Mouse (Mus musculus) bone marrow macrophage, adult 2 months (primary cell): ENCODE data around the gene Timm50. TPM values are rescaled to one million over a fixed set of nuclear protein-coding genes. Genes with fewer than 3 reads are reported as not detected.
A peak's percentile ranks its signal among the peaks of the same experiment; 100 is the strongest.

Source experiments
- H3K27ac ChIP-seq: 2 replicates; pipeline ENCODE4 v1.5.1; 2012; ENCODE audit warnings: low read depth, low read length; ENCODE audit not compliant: insufficient read depth
- H3K4me1 ChIP-seq: 2 replicates; pipeline ENCODE4 v1.6.1; 2012; ENCODE audit warnings: low read length; ENCODE audit not compliant: control insufficient read depth, insufficient read depth
- H3K4me3 ChIP-seq: 2 replicates; pipeline ENCODE4 v1.5.1; 2012; ENCODE audit warnings: mild to moderate bottlenecking, low read length, moderate library complexity; ENCODE audit not compliant: insufficient read depth
- CTCF ChIP-seq: IDR thresholded peaks from 2 replicates; pipeline ENCODE4 v1.5.1; 2012; ENCODE audit warnings: low read depth, mild to moderate bottlenecking, low read length, moderate library complexity
- POLR2A ChIP-seq: IDR thresholded peaks from 2 replicates; pipeline ENCODE4 v1.6.1; 2012; ENCODE audit warnings: mild to moderate bottlenecking, low read depth, low read length, borderline replicate concordance
- polyA plus RNA-seq: library from polyadenylated mRNA; stranded (reverse); fragments of >200 nt; gene quantifications from 2 replicates; pipeline ENCODE4 v1.2.4, GENCODE M21; 2012; ENCODE audit not compliant: missing spikeins, insufficient read depth, insufficient read length

Timm50 gene
- polyA plus RNA-seq, 1 experiment, result 31.6 TPM

DNA sequence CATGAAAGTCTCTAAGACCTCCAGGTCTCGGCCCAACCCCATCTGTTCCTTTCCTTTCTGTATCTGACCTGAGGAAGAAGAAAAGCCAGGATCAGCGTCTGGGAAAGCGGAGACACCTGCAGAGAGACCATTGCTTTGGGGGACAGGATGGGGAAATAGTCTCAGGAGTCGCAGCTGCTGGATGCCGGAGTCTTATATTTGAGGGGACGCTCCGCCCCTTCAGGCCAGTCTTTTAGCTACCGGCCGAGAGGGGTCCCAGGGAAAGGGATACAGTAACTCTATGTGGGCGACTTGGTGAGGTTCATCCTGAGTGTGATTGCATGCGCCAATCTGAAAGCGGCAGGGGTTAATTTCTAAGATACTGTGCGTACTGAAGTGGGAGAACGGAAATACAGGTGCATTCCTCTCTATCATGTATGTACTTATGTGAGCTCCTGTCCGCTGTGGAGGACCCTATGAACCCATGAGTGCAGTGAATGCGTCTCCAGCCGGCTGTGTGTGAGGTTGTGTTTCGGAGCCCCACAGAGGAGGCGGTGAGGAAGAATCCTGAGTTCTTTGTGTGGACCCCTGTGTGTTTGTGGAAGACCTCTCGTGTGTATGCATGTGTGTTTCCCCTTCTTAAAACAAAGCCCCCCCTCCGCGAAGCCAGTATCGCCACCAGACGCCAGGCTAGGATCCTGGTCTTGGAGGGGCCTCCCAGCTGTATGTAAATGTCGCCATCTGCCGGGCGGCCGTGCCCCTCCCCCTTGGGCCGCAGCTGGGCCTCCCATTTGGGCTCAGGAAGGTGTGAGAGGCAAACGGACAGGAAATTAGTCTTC, 10.0 kb downstream of the Timm50 start, which contains the start of gene Dll3:
TSS of gene Dll3 (minus strand) at position 623 of the 818 bp plus-strand sequence.
- peak; percentile 38; the same call in 1 of the 2 replicates for TF ChIP-seq CTCF
- no peak for TF ChIP-seq POLR2A
- H3K4me1 ChIP-seq, result no peaks in the 10 kb centered on the region
- H3K27ac ChIP-seq, result no peak within 1 kb of the TSS
- H3K4me3 ChIP-seq, result peak within 1 kb of the TSS; percentile 25

DNA sequence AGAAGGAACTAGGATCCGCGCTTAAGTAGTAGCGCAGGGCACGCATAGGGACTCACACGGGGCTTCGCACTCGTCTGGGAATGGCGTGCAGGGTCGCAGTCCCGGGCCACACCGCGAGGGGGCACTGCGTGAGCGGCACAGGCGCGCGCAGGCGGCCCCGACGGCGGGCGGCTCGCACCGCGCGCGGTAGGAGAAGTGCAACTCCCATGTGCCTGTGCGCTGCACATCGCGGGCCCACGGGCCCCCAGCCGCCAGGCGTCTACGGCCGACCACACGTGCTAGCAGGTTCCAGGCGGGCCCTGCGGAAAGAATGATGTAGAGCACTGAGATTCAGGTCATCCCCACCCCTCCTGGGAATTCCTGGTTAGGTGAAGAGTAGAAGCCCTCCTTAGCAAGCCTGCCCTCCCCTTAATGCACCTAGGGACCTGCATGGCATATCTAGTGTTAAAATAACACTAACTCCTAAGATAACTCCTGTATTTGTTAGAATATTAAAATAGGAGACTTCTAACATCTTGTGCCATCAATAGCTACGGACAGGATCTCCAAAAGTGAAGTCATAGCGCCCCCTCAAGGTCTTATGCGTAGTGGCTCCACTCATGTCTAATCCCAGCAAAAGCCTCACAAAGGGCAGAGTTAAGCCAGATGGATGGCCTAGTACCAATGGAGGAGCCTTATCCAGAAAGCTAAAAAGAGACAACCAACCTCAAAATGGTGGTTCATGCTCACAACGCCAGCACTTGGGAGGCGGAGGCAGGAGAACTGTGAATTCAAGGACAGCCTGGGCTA, 12.8 kb downstream of the Timm50 start:
- no peak overlapping the region for H3K27ac ChIP-seq
- H3K4me1 ChIP-seq, result no peaks in the 10 kb centered on the region
- TF ChIP-seq CTCF, result no peak
- no peak for TF ChIP-seq POLR2A
- H3K4me3 ChIP-seq, result no peak overlapping the region

DNA sequence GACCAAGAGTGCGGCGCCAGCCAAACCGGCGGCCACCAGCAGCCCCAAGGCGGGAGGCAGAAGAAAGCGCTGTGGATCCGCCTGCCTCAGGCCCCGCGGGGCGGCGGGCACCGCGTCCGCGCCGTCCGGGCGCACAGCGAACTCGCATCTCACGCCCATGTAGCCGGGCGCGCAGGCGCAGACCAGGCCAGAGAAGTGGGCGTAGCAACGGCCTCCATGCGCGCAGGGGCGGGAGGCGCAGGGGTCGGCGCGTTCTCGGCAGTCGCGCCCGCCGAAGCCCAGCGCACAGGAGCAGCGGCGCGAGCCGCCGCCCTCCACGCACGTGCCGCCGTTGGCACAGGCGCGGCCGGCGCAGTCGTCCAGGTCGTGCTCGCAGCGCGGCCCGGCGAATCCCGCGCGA, 17.4 kb downstream of the Timm50 start:
- H3K4me3 ChIP-seq, result peak overlapping the region; percentile 54
- no peak overlapping the region for H3K27ac ChIP-seq
- no peaks in the 10 kb centered on the region for H3K4me1 ChIP-seq
- no peak for TF ChIP-seq POLR2A
- no peak for TF ChIP-seq CTCF

DNA sequence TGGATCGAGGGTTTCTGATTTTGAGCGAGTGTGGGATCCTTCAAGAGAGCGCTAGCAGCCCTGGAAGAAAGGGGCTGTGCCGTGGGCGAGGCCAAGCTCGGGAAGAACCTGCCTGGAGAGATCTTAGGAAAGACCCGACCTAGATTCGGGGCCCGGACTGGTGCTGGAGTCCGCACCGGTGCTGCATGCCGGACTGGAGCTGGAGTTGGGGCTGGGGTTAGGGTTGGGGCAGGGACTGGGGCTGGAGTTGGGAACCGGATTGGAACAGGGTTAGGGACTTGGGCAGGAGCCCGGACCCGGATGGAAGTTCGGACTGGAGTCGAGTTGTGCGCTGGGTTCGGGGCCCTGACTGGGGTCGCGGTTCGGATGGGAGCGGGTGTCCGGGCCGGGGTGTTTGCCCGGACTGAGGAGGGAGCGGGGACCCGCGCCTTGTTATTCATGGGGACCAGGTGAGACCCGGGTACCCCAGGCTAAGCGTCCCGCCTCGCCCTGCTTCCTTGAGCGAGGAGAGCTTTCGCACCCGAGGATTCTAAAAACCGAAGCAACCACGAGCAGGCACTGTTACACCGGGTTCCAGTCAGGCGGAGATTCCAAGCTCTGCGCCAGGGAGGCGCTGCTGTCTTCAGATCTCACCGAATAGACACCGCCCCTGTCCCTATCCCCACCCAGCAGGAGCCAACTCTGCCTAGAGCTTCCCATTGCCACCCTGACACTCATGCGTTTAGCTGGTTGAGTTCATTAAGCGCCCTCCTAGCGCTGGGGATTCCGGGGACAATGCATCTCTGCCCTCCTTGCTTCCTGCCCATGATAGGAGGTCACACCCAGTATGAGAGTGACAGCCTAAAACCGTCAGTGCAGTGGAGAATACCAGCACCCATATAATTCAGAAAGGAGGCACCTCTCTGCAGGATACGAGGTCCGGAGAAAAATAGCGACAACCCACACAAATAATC, 21.0 kb downstream of the Timm50 start, which contains the start of gene Selenov:
TSS of gene Selenov (minus strand) at position 549 of the 953 bp plus-strand sequence.
- Histone ChIP-seq H3K4me1 (no peaks in the 10 kb centered on the region), H3K4me3 (no peak within 1 kb of the TSS), H3K27ac (no peak within 1 kb of the TSS)
- TF ChIP-seq CTCF (no peak; the same call in 1 of the 2 replicates), POLR2A (no peak)

DNA sequence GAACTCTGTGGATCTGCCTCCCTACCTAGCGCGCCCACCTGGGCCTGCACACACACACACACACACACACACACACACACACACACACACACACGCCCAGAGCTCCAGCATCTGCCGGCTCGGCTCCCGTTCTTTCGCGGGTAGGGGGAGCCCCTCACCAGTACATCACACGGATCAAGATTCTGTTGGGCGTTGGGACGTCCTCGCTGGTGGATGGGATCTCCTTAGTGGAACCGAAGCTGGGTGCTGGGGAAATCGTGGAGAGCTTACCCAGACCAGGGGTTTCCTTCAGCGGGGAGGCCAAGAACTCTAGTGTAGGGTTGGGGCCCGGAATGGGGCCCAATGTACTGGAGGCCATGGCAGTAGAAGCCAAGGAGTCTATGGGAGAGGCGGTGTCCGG, 21.7 kb downstream of the Timm50 start:
- no peak for TF ChIP-seq POLR2A
- TF ChIP-seq CTCF, result no peak
- Histone ChIP-seq H3K4me1 (no peaks in the 10 kb centered on the region), H3K4me3 (no peak overlapping the region), H3K27ac (no peak overlapping the region)

DNA sequence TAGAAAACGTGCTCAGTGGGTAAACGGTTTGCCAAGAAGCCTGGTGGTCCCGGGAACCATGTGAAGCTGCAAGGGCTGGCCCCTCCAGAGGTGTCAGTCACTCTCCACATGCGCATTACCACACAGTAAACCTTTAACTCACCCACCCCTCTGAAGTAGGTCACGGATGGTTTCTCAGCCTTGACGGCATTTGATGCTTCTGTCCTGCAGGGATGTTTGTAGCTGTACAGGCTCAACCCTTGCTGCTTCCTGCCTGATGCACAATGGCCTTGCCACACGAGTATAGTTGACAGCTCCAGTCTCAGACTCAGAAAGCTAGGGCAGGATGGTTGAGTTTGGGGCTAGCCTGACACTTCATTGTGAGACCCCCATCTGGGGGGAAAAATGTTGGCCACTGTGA, 31.2 kb downstream of the Timm50 start:
- TF ChIP-seq POLR2A, result no peak
- Histone ChIP-seq H3K4me1 (peaks cover 6% of the 10 kb centered on the region; the same call in 1 of the 2 replicates), H3K27ac (no peak overlapping the region), H3K4me3 (no peak overlapping the region)

DNA sequence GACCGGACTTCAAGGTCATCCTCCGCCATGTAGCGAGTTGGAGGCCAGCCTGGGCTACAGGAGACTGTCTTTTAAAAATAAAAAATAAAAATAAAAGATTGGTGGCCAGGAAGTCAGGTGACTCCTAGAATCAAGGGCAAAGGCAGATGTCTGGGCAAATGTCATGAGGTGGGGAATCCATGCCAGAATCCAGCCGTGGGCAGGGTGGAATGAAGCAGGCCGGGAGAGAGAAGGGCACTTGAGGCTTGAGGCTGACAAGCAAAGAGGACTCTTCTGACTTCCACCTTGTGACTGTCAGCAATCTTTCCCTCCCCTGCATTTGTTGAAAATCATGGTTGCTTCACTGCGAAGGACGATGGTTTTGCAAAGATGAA, 33.6 kb downstream of the Timm50 start:
- TF ChIP-seq CTCF (no peak), POLR2A (no peak)
- H3K4me1 ChIP-seq, result peaks cover 6% of the 10 kb centered on the region; the same call in 1 of the 2 replicates
- peak overlapping the region; percentile 70 for H3K4me3 ChIP-seq
- no peak overlapping the region for H3K27ac ChIP-seq

DNA sequence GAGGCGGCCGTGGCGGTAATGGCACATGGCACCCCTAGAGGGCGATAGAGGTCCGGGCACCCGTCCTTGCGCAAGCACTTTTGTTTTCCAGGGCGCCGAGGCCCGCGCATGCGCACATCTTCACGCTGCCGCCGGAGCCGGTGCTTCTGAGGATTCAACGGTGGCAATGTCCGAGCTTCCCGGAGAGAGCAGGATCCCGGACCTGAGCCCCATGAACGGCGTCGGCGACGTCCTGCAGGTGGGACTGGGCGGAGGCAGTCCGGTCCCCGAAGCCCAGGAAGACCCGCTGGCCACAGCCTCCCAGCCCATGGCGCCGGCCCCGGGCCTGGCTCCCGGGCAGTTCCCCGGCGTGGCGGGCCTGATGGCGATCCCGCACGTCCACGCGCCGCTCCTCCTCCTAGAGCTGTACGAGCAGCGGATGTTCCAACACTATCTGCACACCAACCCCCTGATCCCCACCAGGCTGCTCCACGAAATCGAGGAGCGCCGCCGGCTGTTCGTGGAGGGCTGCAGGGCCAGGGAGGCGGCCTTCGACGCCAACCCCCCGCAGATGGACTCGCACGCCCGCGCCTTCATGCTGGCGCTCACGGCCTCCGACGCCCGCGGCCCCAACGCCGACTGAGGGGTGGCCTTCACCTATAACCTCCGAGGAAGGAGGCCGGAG, 34.1 kb downstream of the Timm50 start, which contains the start of gene Eid2b:
TSS of gene Eid2b (plus strand) at position 125 of the 664 bp plus-strand sequence.
- Histone ChIP-seq H3K27ac (no peak within 1 kb of the TSS), H3K4me1 (peaks cover 6% of the 10 kb centered on the region; the same call in 1 of the 2 replicates), H3K4me3 (peak within 1 kb of the TSS; percentile 70)
- TF ChIP-seq POLR2A (no peak), CTCF (peak; percentile 25; the same call in 1 of the 2 replicates)
